Mouse (Mus musculus): ENCODE data around the gene Nudt5.

DNA sequence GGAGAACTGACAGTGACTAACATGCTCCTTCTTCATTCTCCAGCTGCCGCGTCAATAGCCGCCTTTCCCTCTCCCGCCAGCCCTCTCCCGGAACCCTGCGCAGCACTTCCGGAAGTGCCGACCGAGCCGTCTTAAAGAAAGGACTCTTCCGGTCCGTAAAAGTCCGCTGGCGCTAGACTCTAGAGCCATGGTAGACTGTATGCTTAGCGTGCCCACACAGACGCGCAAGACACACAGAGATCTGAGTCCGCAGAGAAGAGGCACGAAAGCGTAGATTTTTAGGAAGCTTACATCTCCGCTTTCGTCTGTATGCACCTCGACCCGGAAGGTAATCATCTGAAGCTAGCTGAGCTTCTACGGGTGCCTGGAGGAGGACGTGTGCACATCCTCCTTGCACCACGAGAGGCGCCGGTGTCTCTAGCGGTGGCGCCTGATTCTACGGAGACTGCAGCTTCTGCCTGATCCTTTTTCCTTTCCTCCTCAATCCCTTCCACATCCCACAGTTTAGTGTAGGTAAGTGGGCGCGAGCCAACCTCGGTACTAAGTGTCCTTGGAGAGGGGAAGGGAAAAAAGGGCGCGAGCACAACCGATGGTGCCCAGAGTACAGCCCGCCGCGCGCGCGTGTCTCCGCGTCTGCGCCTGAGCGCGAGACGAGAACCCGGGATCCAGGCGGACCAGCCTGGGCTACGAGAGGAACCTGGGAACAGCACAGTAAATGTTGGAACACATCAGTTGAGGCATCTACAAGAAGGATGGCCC lies at the start of gene Nudt5, which contains the start of gene Cdc123:
- TF ChIP-seq CTCF (IDR thresholded peaks at IDR 0.05) (peak; percentile 95), POLR2A (IDR thresholded peaks at IDR 0.05; ENCODE audit: insufficient read depth, low read depth, low read length) (peak; percentile 50), EP300 (IDR thresholded peaks at IDR 0.05; ENCODE audit: insufficient read depth, low read depth, low read length) (peak; percentile 65; the same call in 1 of the 2 replicates)

All from heart, adult 2 months (tissue).